In genomic region chr5:48038033-48038432, GRCm38 (mm10) we compare ENCODE assay signal across 10 mouse cellular contexts. TPM values are rescaled to one million over a fixed set of nuclear protein-coding genes. Genes with fewer than 3 reads are reported as not detected.
DNase-seq lines count a peak whose midpoint lies in the region; ATAC-seq and TF ChIP-seq lines count a peak whose summit lies in the region.
"Had no signal": no experiment of that assay in that cellular context is flagged by ENCODE, and none has a peak within 500 bp of the region (broad histone marks: within the 10 kb centered on the region; RNA-seq: fewer than 3 reads in every experiment).

No protein-coding gene starts in this region.

- peak; percentile 55 for ATAC-seq in forebrain, postnatal 0 days

- WGBS in forebrain, postnatal 0 days = 39% methylated on average over 5 of the region's 5 CpGs

- no peaks in the 10 kb centered on the region for H3K27me3 ChIP-seq in forebrain, postnatal 0 days (ENCODE audit: insufficient read depth, low read length)
- H3K27me3 ChIP-seq: lung, embryonic 15.5 days had no signal

- TF ChIP-seq CTCF in forebrain, postnatal 0 days (IDR thresholded peaks at IDR 0.05; ENCODE audit: low read depth) = peak; percentile 50

- no peaks in the 10 kb centered on the region for H3K4me1 ChIP-seq in forebrain, postnatal 0 days (ENCODE audit: insufficient read depth)
- H3K4me1 ChIP-seq: lung, embryonic 15.5 days had no signal

- H3K36me3 ChIP-seq in forebrain, postnatal 0 days (ENCODE audit: insufficient read depth) = no peaks in the 10 kb centered on the region
- H3K36me3 ChIP-seq: G1E; lung, embryonic 15.5 days had no signal

- intact Hi-C loops in gastrocnemius, postnatal 36 days (cut with DNase I) = no loop called here

- H3K4me3 ChIP-seq in forebrain, postnatal 0 days (ENCODE audit: low read depth, low read length) = no peak overlapping the region
- H3K4me3 ChIP-seq: lung, embryonic 15.5 days had no signal

- peak; percentile 17 for DNase-seq in gastrocnemius, postnatal 10 days
- no peak for DNase-seq in gastrocnemius, postnatal 36 days
- DNase-seq in right cerebral cortex, adult 18-20 months = peak; percentile 12
- DNase-seq in right cerebral cortex, postnatal 14 days = no peak
- peak; percentile 27 for DNase-seq in forebrain, postnatal 0 days
- DNase-seq in mesoderm, embryonic 11.5 days (ENCODE audit: low read depth, low spot score) = peak; percentile 43
- DNase-seq in cerebellum, adult 9-10 months = no peak
- no peak for DNase-seq in heart, adult 9 months (ENCODE audit: low spot score in 2 of 2)

- no peak overlapping the region for H3K9ac ChIP-seq in forebrain, postnatal 0 days
- H3K9ac ChIP-seq: lung, embryonic 15.5 days had no signal

- H3K9me3 ChIP-seq in forebrain, postnatal 0 days (ENCODE audit: low read length) = no peaks in the 10 kb centered on the region
- H3K9me3 ChIP-seq: G1E; lung, embryonic 15.5 days had no signal

- no peak overlapping the region for H3K4me2 ChIP-seq in forebrain, postnatal 0 days (ENCODE audit: low read depth)
- H3K4me2 ChIP-seq: lung, embryonic 15.5 days had no signal

- no peak overlapping the region for H3K27ac ChIP-seq in forebrain, postnatal 0 days (ENCODE audit: low read depth, low read length)
- H3K27ac ChIP-seq: lung, embryonic 15.5 days had no signal

RNA-seq across cellular contexts. Expression of gene Slit2, which starts 55.1 kb away (rescaled TPM):
- 1 to 10 TPM; 4.4 to 7.4 TPM for total RNA-seq in gastrocnemius, postnatal 10 days (2021)
- total RNA-seq in gastrocnemius, postnatal 36 days (2021) = under 1 TPM; 0.89 to 0.99 TPM
- total RNA-seq in forebrain, postnatal 0 days (2014; rRNA removed) = 18.6 and 41.5 TPM in 2 replicates
- polyA plus RNA-seq in forebrain, postnatal 0 days (2015; fragmentation: Nextera tagmentation; extraction: Ambion mirVana) = 2.9 and 7.7 TPM in 2 replicates
- polyA plus RNA-seq: G1E had no signal

Comparison
In these comparisons a context has a peak if more than half of its experiments do, and no peak if none do; other contexts are left out.
1. DNase-seq: peak in gastrocnemius, postnatal 10 days (single experiment), right cerebral cortex, adult 18-20 months (single experiment), forebrain, postnatal 0 days (single experiment) and mesoderm, embryonic 11.5 days (single experiment); none in gastrocnemius, postnatal 36 days (0 of 2), right cerebral cortex, postnatal 14 days (single experiment), cerebellum, adult 9-10 months (single experiment) and heart, adult 9 months (0 of 2).